ENCODE assay signal across 8 mouse cellular contexts in the genomic region with DNA sequence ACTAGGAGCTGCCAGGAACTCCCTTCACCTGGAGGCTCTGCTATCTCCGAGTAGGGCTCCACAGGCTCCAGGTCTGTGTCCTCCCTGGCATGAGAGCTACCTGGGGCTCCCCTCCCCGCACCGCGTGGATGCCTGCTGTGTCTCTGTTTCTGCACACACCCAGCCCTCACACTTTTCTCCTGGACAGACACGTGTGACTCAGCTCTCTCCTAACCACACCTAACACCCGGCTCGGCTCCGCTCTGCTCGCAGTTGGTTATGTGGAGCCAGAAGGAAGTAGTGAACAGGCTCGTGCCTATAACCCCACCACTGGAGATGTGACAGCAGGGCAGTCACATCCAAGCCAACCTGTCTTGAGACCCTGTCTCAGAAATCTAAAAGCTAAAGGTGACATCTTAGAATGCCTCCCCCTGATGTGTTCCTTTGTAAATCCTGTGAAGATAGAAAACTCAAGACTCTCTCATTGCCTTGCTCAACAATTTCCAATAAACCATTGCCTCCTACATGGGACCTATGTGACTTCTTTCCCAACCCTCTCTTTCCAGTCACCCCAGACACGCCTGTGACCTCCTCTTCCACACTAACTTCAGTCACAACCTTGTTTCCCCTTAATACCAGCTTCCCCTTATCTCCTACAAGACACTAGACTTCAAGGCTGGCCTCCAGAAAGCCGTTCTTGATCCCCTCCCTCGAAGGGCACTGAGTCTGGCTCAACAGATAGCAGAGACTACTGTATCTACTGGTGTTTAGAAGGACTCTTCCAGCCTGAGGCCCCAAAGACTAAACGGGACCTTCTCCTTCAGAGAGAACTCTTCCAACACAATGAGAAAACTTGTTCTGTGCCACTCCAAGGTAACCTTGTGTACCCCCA. TPM values are rescaled to one million over a fixed set of nuclear protein-coding genes. Genes with fewer than 3 reads are reported as not detected.
DNase-seq lines count a peak whose midpoint lies in the region; ATAC-seq and TF ChIP-seq lines count a peak whose summit lies in the region.

No protein-coding gene starts in this region.

- peak; percentile 0 to 10 for DNase-seq in layer of hippocampus, adult 18-20 months (ENCODE audit: low spot score in 2 of 2)
- no peak for DNase-seq in layer of hippocampus, adult 9-10 months (ENCODE audit: low spot score)
- DNase-seq in c-Kit-positive CD71-positive TER-119-negative erythroid progenitor cells, embryonic 14.5 days (ENCODE audit: low read depth): peak; percentile 83
- DNase-seq in liver, embryonic 14.5 days (ENCODE audit: low read depth in 3 of 3, low spot score in 3 of 3): peak; percentile 84 to 88 (median 88)
- DNase-seq in forebrain, embryonic 10.5 days (ENCODE audit: extremely low spot score, low spot score): no peak
- no peak for DNase-seq in kidney, adult 9 months
- no peak for DNase-seq in heart, postnatal 14 days

- peak overlapping the region; percentile 65 for H3K4me2 ChIP-seq in liver, embryonic 14.5 days (ENCODE audit: low read depth)

- no peaks in the 10 kb centered on the region for H3K9me3 ChIP-seq in E14TG2a.4 (ENCODE audit: low read length)
- H3K9me3 ChIP-seq in liver, embryonic 14.5 days (ENCODE audit: control insufficient read depth, low read length): no peaks in the 10 kb centered on the region
- no peaks in the 10 kb centered on the region for H3K9me3 ChIP-seq in forebrain, embryonic 10.5 days

- H3K4me3 ChIP-seq in E14TG2a.4 (replicated peaks; ENCODE audit: low read length): peak overlapping the region; percentile 69
- H3K4me3 ChIP-seq in liver, embryonic 14.5 days (ENCODE audit: insufficient read depth in 1 of 2, low read depth in 2 of 2, low read length in 2 of 2): peak overlapping the region; percentile 44 to 47
- no peak overlapping the region for H3K4me3 ChIP-seq in forebrain, embryonic 10.5 days

- peaks cover 54% of the 10 kb centered on the region for H3K4me1 ChIP-seq in E14TG2a.4 (replicated peaks; ENCODE audit: low read depth, low read length)
- H3K4me1 ChIP-seq in liver, embryonic 14.5 days (replicated peaks; ENCODE audit: control insufficient read depth in 2 of 2, insufficient read depth in 2 of 2, low read length in 1 of 2): peaks cover 36 to 40% of the 10 kb centered on the region in 2 experiments
- H3K4me1 ChIP-seq in forebrain, embryonic 10.5 days: peaks cover 47% of the 10 kb centered on the region

- H3K27me3 ChIP-seq in E14TG2a.4 (ENCODE audit: insufficient read depth, low read length): peaks cover 91% of the 10 kb centered on the region
- H3K27me3 ChIP-seq in liver, embryonic 14.5 days (ENCODE audit: control insufficient read depth, insufficient read depth, low read length): peaks cover 44% of the 10 kb centered on the region
- H3K27me3 ChIP-seq in forebrain, embryonic 10.5 days (ENCODE audit: poor library complexity, severe bottlenecking): peaks cover 98% of the 10 kb centered on the region

- H3K9ac ChIP-seq in liver, embryonic 14.5 days (replicated peaks): peak overlapping the region; percentile 61

- H3K36me3 ChIP-seq in E14TG2a.4 (ENCODE audit: insufficient read depth, low read length): peaks cover 19% of the 10 kb centered on the region
- H3K36me3 ChIP-seq in liver, embryonic 14.5 days (replicated peaks; ENCODE audit: control insufficient read depth, insufficient read depth, low read depth): no peaks in the 10 kb centered on the region
- peaks cover 18% of the 10 kb centered on the region; the same call in 1 of the 2 replicates for H3K36me3 ChIP-seq in forebrain, embryonic 10.5 days (replicated peaks)

- TF ChIP-seq EP300 in liver, embryonic 14.5 days (IDR thresholded peaks at IDR 0.05; ENCODE audit: low read depth): peak; percentile 87

- intact Hi-C loops in heart, postnatal 14 days (cut with DNase I): no loop called here

- no peak for TF ChIP-seq CTCF in E14TG2a.4 (conservative IDR thresholded peaks at IDR 0.05; ENCODE audit: low read length)
- TF ChIP-seq CTCF in liver, embryonic 14.5 days (IDR thresholded peaks at IDR 0.05; ENCODE audit: low read depth): no peak

- ATAC-seq in liver, embryonic 14.5 days (ENCODE audit: insufficient read depth): peak; percentile 90

- H3K27ac ChIP-seq in liver, embryonic 14.5 days: peak overlapping the region; percentile 90
- no peak overlapping the region for H3K27ac ChIP-seq in forebrain, embryonic 10.5 days

- WGBS in liver, embryonic 14.5 days (ENCODE audit: insufficient replicate concordance): 4% methylated on average over 14 of the region's 14 CpGs
- 43% methylated on average over 14 of the region's 14 CpGs for WGBS in forebrain, embryonic 10.5 days

RNA-seq across cellular contexts. Expression of a gene that starts 11.0 kb away (rescaled TPM):
- 1 to 10 TPM; 2.2 to 2.3 TPM for total RNA-seq in layer of hippocampus, adult 18-20 months (2021)
- 4.0 and 4.5 TPM in 2 replicates for polyA plus RNA-seq in liver, embryonic 14.5 days (2012; rRNA removed)
- 2.6 and 3.9 TPM in 2 replicates for polyA plus RNA-seq in liver, embryonic 14.5 days (2014; fragmentation: Nextera tagmentation; extraction: Ambion mirVana)
- polyA plus RNA-seq in forebrain, embryonic 10.5 days (2016; fragmentation: Nextera tagmentation; extraction: Ambion mirVana): 3.8 and 3.9 TPM in 2 replicates
- total RNA-seq in heart, postnatal 14 days (2021): 10 to 100 TPM; 15.5 to 16.6 TPM

RNA-seq across cellular contexts. Expression of a gene that starts 11.8 kb away (rescaled TPM):
- total RNA-seq in layer of hippocampus, adult 18-20 months (2021): 100 to 1,000 TPM; 799 to 877 TPM
- polyA plus RNA-seq in liver, embryonic 14.5 days (2012; rRNA removed): 4.9 and 5.9 TPM in 2 replicates
- 4.9 and 6.2 TPM in 2 replicates for polyA plus RNA-seq in liver, embryonic 14.5 days (2014; fragmentation: Nextera tagmentation; extraction: Ambion mirVana)
- polyA plus RNA-seq in forebrain, embryonic 10.5 days (2016; fragmentation: Nextera tagmentation; extraction: Ambion mirVana): 2.8 and 2.9 TPM in 2 replicates
- 1 to 10 TPM; 1.7 to 1.9 TPM for total RNA-seq in heart, postnatal 14 days (2021)

RNA-seq across cellular contexts. Expression of a gene that starts 12.9 kb away (rescaled TPM):
- 10 to 100 TPM; 30.7 to 31.5 TPM for total RNA-seq in layer of hippocampus, adult 18-20 months (2021)
- 6.3 and 8.0 TPM in 2 replicates for polyA plus RNA-seq in liver, embryonic 14.5 days (2012; rRNA removed)
- polyA plus RNA-seq in liver, embryonic 14.5 days (2014; fragmentation: Nextera tagmentation; extraction: Ambion mirVana): 10.0 and 12.5 TPM in 2 replicates
- 17.9 and 18.0 TPM in 2 replicates for polyA plus RNA-seq in forebrain, embryonic 10.5 days (2016; fragmentation: Nextera tagmentation; extraction: Ambion mirVana)
- 1 to 10 TPM; 5.5 to 6.9 TPM for total RNA-seq in heart, postnatal 14 days (2021)

RNA-seq across cellular contexts. Expression of a gene that starts 23.4 kb away (rescaled TPM):
- total RNA-seq in layer of hippocampus, adult 18-20 months (2021): 100 to 1,000 TPM; 179 to 182 TPM
- 35.3 and 54.9 TPM in 2 replicates for polyA plus RNA-seq in liver, embryonic 14.5 days (2012; rRNA removed)
- polyA plus RNA-seq in liver, embryonic 14.5 days (2014; fragmentation: Nextera tagmentation; extraction: Ambion mirVana): 76.6 and 79.2 TPM in 2 replicates
- 206 and 224 TPM in 2 replicates for polyA plus RNA-seq in forebrain, embryonic 10.5 days (2016; fragmentation: Nextera tagmentation; extraction: Ambion mirVana)
- 10 to 100 TPM; 88.0 to 89.6 TPM for total RNA-seq in heart, postnatal 14 days (2021)

RNA-seq across cellular contexts. Expression of a gene that starts 25.8 kb away (rescaled TPM):
- total RNA-seq in layer of hippocampus, adult 18-20 months (2021): 10 to 100 TPM; 28.2 to 29.0 TPM
- polyA plus RNA-seq in liver, embryonic 14.5 days (2012; rRNA removed): 9.5 and 12.5 TPM in 2 replicates
- 8.3 and 9.5 TPM in 2 replicates for polyA plus RNA-seq in liver, embryonic 14.5 days (2014; fragmentation: Nextera tagmentation; extraction: Ambion mirVana)
- polyA plus RNA-seq in forebrain, embryonic 10.5 days (2016; fragmentation: Nextera tagmentation; extraction: Ambion mirVana): 12.5 and 13.3 TPM in 2 replicates
- 1 to 10 TPM; 2.9 to 3.6 TPM for total RNA-seq in heart, postnatal 14 days (2021)

Comparison
In these comparisons a context has a peak if more than half of its experiments do, and no peak if none do; other contexts are left out.
1. DNase-seq: peak in layer of hippocampus, adult 18-20 months (2 of 2), c-Kit-positive CD71-positive TER-119-negative erythroid progenitor cells, embryonic 14.5 days (single experiment) and liver, embryonic 14.5 days (3 of 3); none in layer of hippocampus, adult 9-10 months (single experiment), forebrain, embryonic 10.5 days (single experiment), kidney, adult 9 months (single experiment) and heart, postnatal 14 days (0 of 2).
2. RNA of a gene that starts 11.0 kb away (total RNA-seq): 15.5 to 16.6 TPM in heart, postnatal 14 days; 2.2 to 2.3 TPM in layer of hippocampus, adult 18-20 months; every median in the first group is over 4 times any median in the second.
3. RNA of a gene that starts 11.8 kb away (total RNA-seq): 799 to 877 TPM in layer of hippocampus, adult 18-20 months; 1.7 to 1.9 TPM in heart, postnatal 14 days; every median in the first group is over 100 times any median in the second.
4. RNA of a gene that starts 12.9 kb away (total RNA-seq): 30.7 to 31.5 TPM in layer of hippocampus, adult 18-20 months; 5.5 to 6.9 TPM in heart, postnatal 14 days; every median in the first group is over 4 times any median in the second.